Mouse (Mus musculus) heart, postnatal 25 days (tissue): ENCODE results near the gene Fbxo33. TPM values are rescaled to one million over a fixed set of nuclear protein-coding genes. Genes with fewer than 3 reads are reported as not detected.
"Not testable (repeated sequence)": the region's sequence is repeated elsewhere in the genome, so short reads cannot be mapped to it uniquely, and the experiment has no call there.

Source experiments
- DNase-seq: peaks from one replicate; pipeline ENCODE4 v3.0.0; 2022; ENCODE audit warnings: low spot score
- intact Hi-C: fragments of 180-260 bp; cut with DNase I; formaldehyde crosslinking; loops from one replicate; pipeline ENCODE4 v1.15.1; 2025
- total RNA-seq, 2 experiments: library from RNA; stranded (reverse); gene quantifications; 2 replicates each; pipeline ENCODE4 v1.2.3; 2021

Gene Fbxo33
- 1 to 10 TPM; 7.9 to 9.3 TPM for total RNA-seq

DNA sequence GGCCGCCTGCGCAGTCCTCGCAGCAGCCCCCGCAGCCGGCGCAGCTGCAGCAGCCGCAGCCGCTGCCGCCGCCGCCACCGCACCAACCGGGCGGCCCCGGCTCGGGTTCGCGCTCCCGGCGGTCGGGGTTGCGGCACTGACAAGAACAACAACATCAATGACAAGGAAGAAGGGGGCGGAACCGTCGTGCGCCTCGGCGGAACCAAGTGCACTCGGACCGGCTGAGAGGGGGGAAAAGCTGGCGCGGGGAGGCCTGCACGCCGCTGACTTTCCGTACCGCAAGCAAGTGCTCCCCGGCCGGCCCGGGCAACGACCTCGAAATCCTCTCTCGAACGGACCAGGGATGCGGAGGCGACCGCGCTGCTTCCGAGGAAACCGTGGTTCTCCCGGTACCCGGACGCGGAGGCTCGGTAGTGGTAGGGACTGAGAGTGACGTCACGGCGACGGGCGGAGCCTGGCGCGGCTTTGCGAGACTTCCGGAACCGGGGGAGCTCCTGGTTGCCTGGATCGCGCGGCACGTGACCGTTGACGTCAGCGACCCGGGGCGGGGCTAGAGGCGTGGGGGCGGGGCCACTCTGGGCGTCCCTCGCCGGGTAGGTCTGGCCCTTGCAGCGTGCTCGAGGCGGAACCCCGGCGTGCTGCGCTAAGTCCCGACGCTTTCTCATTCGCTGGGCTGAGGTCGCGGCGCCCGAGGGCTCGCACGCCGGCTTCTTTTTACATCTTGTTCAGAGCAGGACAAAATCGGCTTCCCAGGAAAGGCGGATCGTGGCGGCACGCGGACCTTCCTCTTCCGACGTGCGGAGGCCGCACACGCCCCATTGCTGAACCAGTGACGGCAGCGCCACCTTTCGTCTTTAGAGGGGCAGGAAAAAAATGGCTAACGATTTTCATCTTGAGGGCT, at the start of gene Fbxo33:
Fbxo33 (minus strand) TSS at position 401 of the 901 bp plus-strand sequence.
- DNase-seq: peak; percentile 93
- intact Hi-C loops: loop anchor here (5.0 to 10.0 kb wide), 3 partner anchors 87 to 1985 kb away; partner anchors contain the start of genes Mipol1, Pnn and Prps1l3

- intact Hi-C loops: no loop called here
- DNase-seq: no peak
Measured at GRCm38 (mm10) chr12:59265942-59266231, 46.4 kb upstream of the Fbxo33 start.

GRCm38 (mm10) chr12:59265207-59265941, 45.8 kb upstream of the Fbxo33 start:
- intact Hi-C loops: no loop called here
- no peak for DNase-seq

GRCm38 (mm10) chr12:59262841-59263240, 43.3 kb upstream of the Fbxo33 start:
- DNase-seq: no peak
- intact Hi-C loops: no loop called here

DNA sequence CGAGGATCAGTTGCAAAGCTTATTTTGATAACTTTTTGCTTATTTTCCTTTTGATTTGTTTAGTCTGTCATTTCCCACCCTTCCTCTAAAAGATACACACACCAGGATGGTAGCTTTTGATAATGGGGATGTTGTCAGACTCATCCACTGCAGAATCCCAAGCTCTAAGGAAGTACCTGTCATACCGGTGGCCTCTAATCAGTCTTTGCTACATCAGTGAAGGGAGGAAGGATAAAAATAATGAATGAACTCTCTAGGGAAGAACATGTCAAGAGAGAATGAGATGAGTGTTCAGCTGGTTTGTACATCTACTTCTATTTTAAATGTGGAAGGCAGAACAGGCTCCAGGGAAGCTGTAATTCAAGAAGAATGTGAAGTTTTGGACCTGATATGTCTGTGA, 41.3 kb upstream of the Fbxo33 start:
- intact Hi-C loops: no loop called here
- DNase-seq: no peak

DNA sequence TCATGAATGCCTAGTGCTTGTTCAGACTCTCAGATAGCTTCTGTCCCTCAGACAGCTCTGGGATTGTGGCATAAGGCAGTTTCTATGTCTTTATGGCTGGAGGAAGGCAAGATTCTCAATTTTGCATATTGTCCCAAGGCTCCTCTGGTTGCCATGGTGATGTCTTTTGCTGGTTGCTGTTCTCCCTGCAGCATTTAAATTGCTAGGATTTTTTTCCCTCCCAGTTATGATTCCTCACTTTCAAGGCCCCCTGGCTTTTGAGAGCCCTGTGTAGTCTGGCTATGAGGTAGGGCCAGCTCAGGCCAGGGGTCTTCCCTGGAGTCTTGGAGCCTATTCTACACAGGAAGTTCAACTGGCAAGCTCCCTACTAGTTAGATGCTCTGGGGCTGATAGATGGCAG, 40.8 kb upstream of the Fbxo33 start:
- no peak for DNase-seq
- intact Hi-C loops: no loop called here

DNA sequence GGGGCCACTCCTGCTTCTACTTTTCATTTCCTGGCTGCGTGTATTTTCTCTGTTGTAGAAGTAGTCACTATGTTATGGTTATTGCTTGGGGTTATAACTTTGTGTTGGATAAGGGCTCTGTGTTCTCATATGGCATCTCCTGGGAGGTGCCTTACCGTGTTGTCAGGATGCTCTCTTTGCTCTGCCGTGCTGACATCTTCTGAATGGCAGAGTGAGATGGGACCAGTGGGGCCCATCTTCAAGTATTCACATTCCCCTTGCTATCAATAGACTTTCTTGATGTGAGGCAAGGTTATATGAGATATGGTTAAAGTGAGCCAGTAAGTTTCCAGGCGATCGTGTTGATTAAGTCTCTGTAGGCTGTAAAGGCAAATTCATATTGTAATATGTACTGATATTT, 39.5 kb upstream of the Fbxo33 start:
- intact Hi-C loops: no loop called here
- DNase-seq: no peak

- intact Hi-C loops: no loop called here
- no peak for DNase-seq
Measured at GRCm38 (mm10) chr12:59250259-59250827, 30.8 kb upstream of the Fbxo33 start.

GRCm38 (mm10) chr12:59248969-59249368, 29.4 kb upstream of the Fbxo33 start:
- intact Hi-C loops: no loop called here

DNA sequence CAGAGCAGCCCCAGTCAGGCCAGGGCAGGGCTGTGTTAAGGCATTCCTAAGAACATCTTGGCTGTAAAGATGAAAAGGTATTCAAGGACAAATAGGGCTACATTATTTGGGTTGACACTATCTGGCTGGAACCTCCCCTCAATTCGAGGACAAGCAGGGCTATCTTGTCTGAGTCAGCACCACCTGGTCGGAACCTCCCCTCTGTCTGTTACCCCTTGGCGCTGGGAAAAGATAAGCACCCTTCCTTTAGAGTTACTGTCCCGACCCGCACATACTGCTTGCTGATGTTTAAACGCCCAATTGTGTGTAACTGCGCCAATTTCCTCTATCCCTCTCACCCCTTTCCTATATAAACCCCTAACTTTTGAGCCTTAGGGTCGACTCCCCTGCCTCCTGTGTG, 21.5 kb upstream of the Fbxo33 start:
- DNase-seq, intact Hi-C loops: not testable (repeated sequence)

More at GRCm38 (mm10) chr12:59248969-59249368, 29.4 kb upstream of the Fbxo33 start:
- no peak for DNase-seq

DNA sequence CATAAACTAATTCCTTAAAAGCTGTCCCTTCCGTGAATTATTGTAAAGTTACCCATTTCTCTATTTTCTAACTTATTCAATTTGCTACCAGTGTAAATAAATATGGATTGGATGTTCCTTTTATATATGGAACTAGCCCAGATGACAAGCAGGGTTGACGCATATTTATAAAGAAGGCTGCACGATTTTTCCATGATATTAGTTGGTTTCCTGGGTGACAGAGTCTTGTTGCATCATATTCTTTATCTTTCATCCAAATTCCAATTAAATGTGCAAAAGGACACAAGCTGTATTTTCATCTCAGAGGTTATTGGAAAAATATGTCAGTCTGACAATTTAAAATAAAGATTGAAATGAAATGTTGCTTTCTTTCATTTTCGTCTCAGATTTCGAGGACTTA, 18.9 kb upstream of the Fbxo33 start:
- intact Hi-C loops: no loop called here
- DNase-seq: no peak

- intact Hi-C loops: no loop called here
- DNase-seq: no peak
Measured at GRCm38 (mm10) chr12:59228401-59228800, 8.9 kb upstream of the Fbxo33 start.

DNA sequence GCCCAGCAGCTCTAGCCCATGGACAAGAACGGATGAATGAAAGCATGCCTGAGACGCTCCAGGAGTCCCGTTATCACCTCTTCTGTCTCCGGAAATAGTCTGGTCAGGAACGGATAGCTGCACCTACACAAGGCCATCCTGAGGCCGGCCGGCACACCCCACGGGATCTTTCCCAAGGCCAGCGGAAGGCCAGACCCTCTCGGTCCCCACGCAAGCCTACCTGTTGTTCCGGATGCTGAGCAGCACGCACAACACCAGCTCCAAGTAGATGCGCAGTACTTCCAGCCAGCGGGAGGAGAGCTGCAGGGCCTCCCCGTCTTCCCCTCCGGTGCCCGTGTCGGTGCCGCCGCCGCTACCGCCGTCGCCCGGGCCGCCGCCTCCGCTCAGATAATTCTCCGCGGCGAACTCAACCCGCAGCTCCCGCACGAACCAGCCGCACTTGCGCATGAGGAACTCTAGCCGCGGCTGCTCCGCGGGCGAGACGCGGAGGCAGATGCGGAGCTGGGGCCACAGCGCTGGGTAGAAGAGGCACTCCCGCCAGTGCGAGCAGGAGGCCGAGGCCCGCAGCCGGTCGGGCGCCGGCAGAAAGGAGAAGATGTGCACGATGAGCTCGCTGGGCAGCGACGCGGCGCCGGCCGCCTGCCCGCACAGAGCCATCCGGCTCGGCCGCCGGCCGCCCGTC, 744 bp downstream of the Fbxo33 start:
- intact Hi-C loops: loop anchor here (5.0 to 10.0 kb wide), 3 partner anchors 86 to 1984 kb away; partner anchors contain the start of genes Mipol1, Pnn and Prps1l3
- peak; percentile 4 for DNase-seq

- intact Hi-C loops: loop anchor here (5.0 to 10.0 kb wide), 3 partner anchors 85 to 1983 kb away; partner anchors contain the start of genes Mipol1, Pnn and Prps1l3
- no peak for DNase-seq
Measured at GRCm38 (mm10) chr12:59217331-59217730, 2.2 kb downstream of the Fbxo33 start.

- intact Hi-C loops: loop anchor here (5.0 to 10.0 kb wide), 3 partner anchors 84 to 1982 kb away; partner anchors contain the start of genes Mipol1, Pnn and Prps1l3
- DNase-seq: no peak
Measured at GRCm38 (mm10) chr12:59216676-59217266, 2.8 kb downstream of the Fbxo33 start.

DNA sequence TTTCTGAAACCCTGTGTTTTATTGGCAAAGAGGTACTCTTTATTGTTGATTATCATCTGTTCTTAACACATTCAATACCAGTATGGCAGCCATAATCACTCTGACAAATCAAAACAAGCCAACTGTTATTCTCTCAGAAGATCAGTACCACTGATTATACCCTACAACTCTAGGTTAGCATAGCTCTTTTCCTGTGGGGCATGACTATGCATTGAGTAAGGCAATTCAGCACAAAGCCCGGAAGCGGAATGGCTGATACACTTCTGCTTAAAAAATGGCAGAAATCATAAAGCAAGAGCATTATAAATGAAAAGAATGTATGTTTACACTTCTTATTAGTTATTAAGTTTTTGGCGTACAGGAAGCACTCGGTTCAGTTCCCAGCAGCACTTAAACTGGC, 3.3 kb downstream of the Fbxo33 start:
- intact Hi-C loops: loop anchor here (5.0 to 10.0 kb wide), 3 partner anchors 84 to 1981 kb away; partner anchors contain the start of genes Mipol1, Pnn and Prps1l3
- DNase-seq: no peak

DNA sequence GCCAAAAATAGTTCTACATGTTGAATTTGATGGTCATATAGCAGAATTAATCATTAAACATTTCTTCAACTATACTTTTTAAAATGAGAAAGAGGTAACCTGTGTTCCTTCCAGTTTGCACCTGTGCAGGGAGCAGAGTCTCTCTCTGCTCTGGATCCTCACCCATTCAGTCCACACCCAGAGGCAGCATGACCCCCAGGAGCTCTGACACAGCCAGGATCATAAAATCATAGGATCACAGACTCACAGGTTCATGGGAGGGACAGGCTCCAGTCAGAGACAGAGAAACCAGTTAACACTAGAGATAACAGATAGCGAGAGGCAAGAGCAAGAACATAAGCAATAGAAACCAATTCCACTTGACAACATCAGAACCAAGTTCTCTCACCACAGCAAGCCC, 11.7 kb downstream of the Fbxo33 start:
- DNase-seq: no peak
- intact Hi-C loops: no loop called here

- DNase-seq: no peak
- intact Hi-C loops: no loop called here
Measured at GRCm38 (mm10) chr12:59207000-59207390, 12.5 kb downstream of the Fbxo33 start.

- intact Hi-C loops: no loop called here
Measured at GRCm38 (mm10) chr12:59206208-59206999, 13.1 kb downstream of the Fbxo33 start.

More at GRCm38 (mm10) chr12:59206208-59206999, 13.1 kb downstream of the Fbxo33 start:
- DNase-seq: no peak
